Mouse (Mus musculus): ENCODE results near the gene Ror2.

Ror2 gene

GRCm38 (mm10) chr13:53118398-53118797 lies 167.5 kb downstream of the Ror2 start:
- peak; percentile 15 to 23 for DNase-seq

- no peak for DNase-seq
Measured at GRCm38 (mm10) chr13:53117921-53118320, 168.0 kb downstream of the Ror2 start.

- peak in 1 of 2 experiments; percentile 13 for DNase-seq
Measured at GRCm38 (mm10) chr13:53110249-53110578, 175.7 kb downstream of the Ror2 start.

GRCm38 (mm10) chr13:53109560-53110248 lies 176.2 kb downstream of the Ror2 start:
- DNase-seq, result peak; percentile 90

DNA sequence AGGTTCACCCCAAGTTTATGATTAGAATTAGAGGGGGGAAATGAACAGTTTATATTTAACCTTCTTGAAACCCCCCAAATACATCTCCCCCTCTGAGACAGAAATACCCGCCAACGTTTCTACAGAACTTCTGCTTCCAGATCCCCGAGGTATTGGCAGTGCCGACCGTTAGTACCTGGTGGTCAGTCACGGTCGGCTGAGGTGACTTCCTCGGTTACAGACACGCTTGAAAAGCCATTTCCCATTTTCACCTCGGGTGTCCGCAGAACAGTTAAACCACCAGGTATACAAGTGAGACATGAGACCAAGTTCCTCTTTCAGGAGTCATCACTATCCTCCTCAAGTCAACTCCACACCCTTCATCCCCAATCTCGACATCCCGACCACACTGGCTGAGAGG lies 179.2 kb downstream of the Ror2 start:
- DNase-seq, result no peak

GRCm38 (mm10) chr13:53099771-53100682 lies 185.9 kb downstream of the Ror2 start:
- DNase-seq, result no peak

DNA sequence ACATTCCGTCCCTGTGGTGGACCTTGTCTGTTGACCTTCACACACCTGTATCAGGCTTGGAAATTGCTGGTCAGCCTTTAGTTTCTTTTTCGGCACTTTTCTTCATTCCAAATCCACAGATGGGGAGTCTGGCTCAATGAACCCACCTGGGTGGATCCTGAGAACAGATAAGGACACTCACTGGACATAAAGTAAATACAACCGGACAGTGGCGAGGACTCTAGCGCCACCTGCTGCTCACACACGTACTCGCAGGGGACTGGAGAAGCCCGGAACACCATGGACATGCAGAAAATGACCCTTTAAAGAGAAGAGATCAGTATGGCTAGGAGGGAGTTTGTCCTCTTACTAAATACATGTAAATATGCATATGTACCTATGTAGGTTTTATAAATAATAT lies 189.3 kb downstream of the Ror2 start:
- DNase-seq, result peak; percentile 39 to 48

GRCm38 (mm10) chr13:53095222-53095621 lies 190.7 kb downstream of the Ror2 start:
- no peak for DNase-seq

- DNase-seq, result no peak
Measured at GRCm38 (mm10) chr13:53094658-53095057, 191.3 kb downstream of the Ror2 start.

GRCm38 (mm10) chr13:53093407-53093806 lies 192.5 kb downstream of the Ror2 start:
- no peak for DNase-seq

DNA sequence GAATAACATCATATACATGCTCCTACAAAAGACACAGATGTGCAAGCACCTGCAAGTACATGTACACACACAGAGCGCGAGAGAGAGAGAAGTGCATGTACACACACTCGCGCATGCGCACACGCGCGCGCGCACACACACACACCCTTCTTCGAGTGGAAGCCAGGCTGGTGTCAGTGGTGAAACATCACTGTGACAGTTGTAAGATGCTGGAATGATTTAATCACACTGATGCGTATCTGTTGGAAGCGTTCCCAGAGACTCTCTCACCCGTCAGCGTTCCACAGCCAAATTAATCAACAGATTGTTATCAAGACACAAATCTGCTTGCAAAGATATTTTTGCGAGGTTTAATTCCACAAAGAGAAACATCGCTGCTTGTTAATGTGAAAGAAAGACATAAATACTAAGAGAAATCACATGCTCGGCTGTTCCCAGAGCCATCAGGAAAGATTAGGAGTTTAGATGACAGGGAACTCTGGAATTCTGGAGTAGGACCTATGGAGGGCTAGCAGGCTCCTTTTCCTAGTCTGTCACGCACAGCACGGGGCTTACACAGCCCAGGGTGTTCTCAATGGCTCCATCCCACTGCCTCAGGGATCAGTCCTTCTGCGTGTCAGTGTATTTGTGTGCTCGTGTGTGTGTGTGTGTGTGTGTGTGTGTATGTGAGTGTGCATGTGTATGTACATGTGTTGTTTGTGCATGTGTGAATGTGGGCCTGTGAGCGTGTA lies 199.2 kb downstream of the Ror2 start:
- no peak for DNase-seq

- DNase-seq, result no peak
Measured at GRCm38 (mm10) chr13:53081846-53082245, 204.1 kb downstream of the Ror2 start.

DNA sequence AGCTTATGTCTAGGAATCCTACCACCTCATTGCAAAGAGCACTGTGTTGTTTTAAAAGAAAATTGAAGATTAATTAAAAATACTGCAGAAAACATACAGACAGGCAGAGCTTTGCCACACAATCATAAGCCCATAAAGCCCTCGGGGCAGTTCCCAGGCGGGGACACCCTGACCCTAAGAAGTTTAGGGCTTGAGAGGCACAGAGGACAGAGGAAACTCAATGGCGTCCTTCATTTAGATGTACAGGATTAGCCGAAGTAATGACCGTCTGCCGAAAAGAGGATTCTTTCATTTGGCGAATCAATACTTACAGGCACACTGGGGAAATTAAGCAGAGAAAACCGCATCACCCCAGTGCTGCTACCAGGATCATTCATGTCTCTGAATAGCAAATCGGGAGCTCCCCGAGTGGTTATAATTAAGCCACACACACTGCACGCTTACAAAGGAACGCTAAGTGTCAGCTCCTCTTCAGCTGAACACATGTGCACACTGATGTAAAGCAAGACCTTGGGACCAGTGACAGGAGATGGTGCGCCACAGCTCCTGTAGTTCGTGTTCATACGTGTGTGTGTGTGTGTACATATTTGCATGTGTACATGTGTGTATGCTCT lies 208.1 kb downstream of the Ror2 start:
- DNase-seq, result no peak

- DNase-seq, result no peak
Measured at GRCm38 (mm10) chr13:53075006-53075405, 210.9 kb downstream of the Ror2 start.

DNA sequence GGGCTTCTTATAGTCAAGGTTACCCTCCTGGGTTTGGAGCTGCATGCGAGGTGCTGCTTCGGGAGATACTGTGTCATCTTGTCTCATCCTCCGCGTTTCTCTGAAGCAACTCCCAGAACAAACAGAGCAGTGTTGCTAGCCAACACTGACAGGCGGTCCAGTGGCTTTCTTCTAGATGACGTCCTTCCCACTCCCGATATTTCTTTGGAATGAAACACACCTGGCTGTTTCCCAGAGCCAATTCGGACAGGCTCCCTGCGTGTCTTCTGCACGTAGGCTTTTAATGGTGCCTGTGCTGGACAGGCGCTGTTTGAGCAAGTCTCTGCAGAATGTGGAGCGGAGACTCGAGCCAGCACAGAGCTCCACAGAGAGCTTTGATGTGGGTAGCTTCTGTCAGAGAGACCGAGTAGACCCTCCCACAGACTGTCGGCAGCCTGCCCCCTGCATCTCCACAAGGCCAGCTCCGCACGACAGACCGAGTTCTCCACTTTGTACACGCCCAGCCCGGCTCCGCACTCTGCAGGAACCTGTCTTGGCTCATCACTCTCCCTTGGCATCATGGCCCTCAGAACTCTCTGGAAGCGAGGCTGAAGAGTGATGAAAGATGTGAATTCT lies 216.7 kb downstream of the Ror2 start:
- DNase-seq, result peak; percentile 7 to 19

DNA sequence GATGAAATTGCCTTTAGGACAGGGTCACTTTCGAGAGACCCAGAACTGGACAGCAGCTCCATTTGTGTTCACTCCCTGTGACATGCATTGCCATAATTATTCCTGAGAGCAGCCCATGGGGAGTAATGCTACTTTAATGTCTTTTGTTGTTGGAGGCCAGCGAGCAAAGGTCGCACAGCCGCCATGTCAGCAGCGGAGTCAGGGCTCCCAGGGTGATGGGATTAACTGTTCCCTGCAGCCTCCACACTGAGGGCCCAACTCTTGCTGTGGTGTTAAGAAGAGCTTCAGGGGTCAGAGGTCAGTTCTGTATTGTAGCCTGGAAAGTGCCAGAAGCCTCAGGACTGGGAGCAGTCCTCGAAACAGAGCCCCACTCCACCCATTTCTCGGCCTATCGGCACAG lies 217.5 kb downstream of the Ror2 start:
- DNase-seq, result no peak

GRCm38 (mm10) chr13:53067949-53068348 lies 218.0 kb downstream of the Ror2 start:
- DNase-seq, result no peak

DNA sequence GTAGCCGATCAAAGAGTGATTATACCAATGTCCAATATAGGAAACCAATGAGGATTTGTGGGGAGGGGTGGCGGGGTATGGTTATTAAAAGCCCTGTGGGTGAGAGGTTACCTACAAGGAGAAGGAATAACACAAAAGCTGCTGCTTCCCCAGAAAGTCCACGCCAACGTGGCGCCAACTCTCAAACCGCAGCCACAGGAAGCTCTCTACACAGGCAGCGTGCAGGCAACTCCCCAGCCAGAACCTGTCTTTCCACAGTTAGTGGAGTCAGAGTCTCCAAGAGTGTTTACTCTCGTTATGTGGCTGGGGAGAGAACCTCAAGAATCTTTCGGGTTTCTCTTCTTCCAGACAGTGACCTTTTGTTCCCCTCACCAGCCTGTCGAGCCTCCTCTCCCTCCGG lies 220.8 kb downstream of the Ror2 start:
- peak; percentile 7 to 13 for DNase-seq

- DNase-seq, result no peak
Measured at GRCm38 (mm10) chr13:53064681-53065080, 221.2 kb downstream of the Ror2 start.

All from thymus, postnatal 36 days (tissue).